Mouse (Mus musculus): Measurements from ENCODE around the gene Myo5c.

GRCm38 (mm10) chr9:75197297-75197696 lies 34.5 kb upstream of the Myo5c start:
- TF ChIP-seq POLR2A (IDR thresholded peaks at IDR 0.05; ENCODE audit: borderline replicate concordance, control insufficient read depth, low read depth, low read length) (no peak), CTCF (IDR thresholded peaks at IDR 0.05; ENCODE audit: control insufficient read depth, insufficient read depth, low read length) (peak; percentile 32; the same call in 1 of the 2 replicates)
